Comparison of ENCODE assay signal across 8 mouse cellular contexts in the genomic region with DNA sequence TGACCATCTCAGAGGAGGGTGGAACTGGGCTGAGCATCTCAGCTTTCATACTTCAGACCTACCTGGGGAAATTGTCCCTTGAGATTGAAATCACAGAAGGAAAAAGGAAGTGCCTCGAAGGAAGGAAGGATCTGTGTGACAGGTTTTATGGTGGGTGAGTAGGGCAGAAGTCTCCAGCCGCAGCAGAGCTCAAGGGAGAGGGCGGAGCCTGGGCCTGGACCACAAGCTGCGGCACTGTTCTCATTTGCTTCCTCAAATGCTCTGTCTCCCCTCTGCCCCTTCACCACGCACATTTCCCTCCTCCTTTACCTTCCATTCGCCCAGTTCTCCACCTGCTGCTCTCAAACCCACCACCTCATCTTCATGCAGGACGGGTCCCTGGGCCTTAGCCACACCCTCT. TPM values are rescaled to one million over a fixed set of nuclear protein-coding genes. Genes with fewer than 3 reads are reported as not detected.
DNase-seq lines count a peak whose midpoint lies in the region; ATAC-seq lines count a peak whose summit lies in the region.

No protein-coding gene starts in this region.

- no peaks in the 10 kb centered on the region for H3K36me3 ChIP-seq in intestine, embryonic 16.5 days (ENCODE audit: control insufficient read depth, insufficient read depth, low read length)

- H3K9ac ChIP-seq in intestine, embryonic 16.5 days (ENCODE audit: low read depth, low read length), result no peak overlapping the region

- H3K9me3 ChIP-seq in intestine, embryonic 16.5 days (ENCODE audit: control insufficient read depth, low read length), result no peaks in the 10 kb centered on the region

- peak; percentile 43 for DNase-seq in embryo, embryonic 10 days (ENCODE audit: low spot score)
- DNase-seq in embryo, embryonic 9.5 days (ENCODE audit: extremely low spot score), result no peak
- DNase-seq in A20 (ENCODE audit: low read depth, low spot score), result peak; percentile 67
- DNase-seq in MN1 (ENCODE audit: low spot score), result no peak
- no peak for DNase-seq in frontal cortex, postnatal 25 days (ENCODE audit: low spot score in 2 of 2)
- no peak for DNase-seq in layer of hippocampus, adult 9-11 months

- 39% methylated on average over 7 of the region's 7 CpGs for WGBS in intestine, embryonic 16.5 days

- 0 out of 2 replicates have a peak, but pooled peaks cover 5% of the 10 kb centered on the region for H3K4me1 ChIP-seq in intestine, embryonic 16.5 days (ENCODE audit: control insufficient read depth, insufficient read depth, low read length)

- peak; percentile 72 for ATAC-seq in intestine, embryonic 16.5 days
- peak; percentile 99 for ATAC-seq in megakaryocyte, adult 5-6 weeks (ENCODE audit: poor library complexity, severe bottlenecking)

- no peak overlapping the region for H3K4me3 ChIP-seq in intestine, embryonic 16.5 days (ENCODE audit: low read length)

- H3K4me2 ChIP-seq in intestine, embryonic 16.5 days (ENCODE audit: low read depth, low read length), result peak overlapping the region; percentile 26; the same call in 1 of the 2 replicates

- no peaks in the 10 kb centered on the region for H3K27me3 ChIP-seq in intestine, embryonic 16.5 days (replicated peaks; ENCODE audit: control insufficient read depth, insufficient read depth, low read length)

- no peak overlapping the region for H3K27ac ChIP-seq in intestine, embryonic 16.5 days (ENCODE audit: low read length)

RNA-seq across cellular contexts. Expression of a gene that starts 42.2 kb away (rescaled TPM):
- polyA plus RNA-seq in intestine, embryonic 16.5 days (2015; fragmentation: Nextera tagmentation; extraction: Ambion mirVana), result 9.1 and 10.9 TPM in 2 replicates
- total RNA-seq in megakaryocyte, adult 5-6 weeks (2015), result 92.1 and 97.4 TPM in 2 replicates
- total RNA-seq in megakaryocyte, adult 5-6 weeks (2017), result 81.7 and 104 TPM in 2 replicates

Comparison
In these comparisons a context has a peak if more than half of its experiments do, and no peak if none do; other contexts are left out.
1. DNase-seq: peak in embryo, embryonic 10 days (single experiment) and A20 (single experiment); none in embryo, embryonic 9.5 days (single experiment), MN1 (single experiment), frontal cortex, postnatal 25 days (0 of 2) and layer of hippocampus, adult 9-11 months (single experiment).